Mouse (Mus musculus) fibroblast of lung, adult 2 months (primary cell): ENCODE data around the gene Marf1.
"Not testable (repeated sequence)": the region's sequence is repeated elsewhere in the genome, so short reads cannot be mapped to it uniquely, and the experiment has no call there.

Experiments used
- DNase-seq: peaks from one replicate; pipeline ENCODE4 v3.0.0-alpha.2; 2011; ENCODE audit warnings: low read depth

The Marf1 gene

GRCm38 (mm10) chr16:14066571-14066970, 96.6 kb downstream of the Marf1 start:
- not testable (repeated sequence) for DNase-seq

GRCm38 (mm10) chr16:14059869-14060268, 103.3 kb downstream of the Marf1 start:
- no peak for DNase-seq
